ENCODE assay signal across 13 mouse cellular contexts in genomic region chr5:64599015-64599414, GRCm38 (mm10).
DNase-seq lines count a peak whose midpoint lies in the region; ATAC-seq and TF ChIP-seq lines count a peak whose summit lies in the region.
"Had no signal": no experiment of that assay in that cellular context is flagged by ENCODE, and none has a peak within 500 bp of the region (broad histone marks: within the 10 kb centered on the region; RNA-seq: fewer than 3 reads in every experiment).

No protein-coding gene starts in this region.

- peaks cover 20% of the 10 kb centered on the region for H3K4me1 ChIP-seq in heart, embryonic 15.5 days (replicated peaks)
- peaks cover 42% of the 10 kb centered on the region for H3K4me1 ChIP-seq in heart, embryonic 12.5 days (replicated peaks)
- H3K4me1 ChIP-seq in lung, embryonic 14.5 days (ENCODE audit: insufficient read depth), result peaks cover 22% of the 10 kb centered on the region
- H3K4me1 ChIP-seq in embryonic facial prominence, embryonic 12.5 days, result peaks cover 42% of the 10 kb centered on the region
- H3K4me1 ChIP-seq in hindbrain, embryonic 16.5 days (ENCODE audit: control insufficient read depth, insufficient read depth, low read depth, low read length), result no peaks in the 10 kb centered on the region

- no peak overlapping the region for H3K4me3 ChIP-seq in heart, embryonic 15.5 days
- H3K4me3 ChIP-seq in heart, embryonic 12.5 days, result no peak overlapping the region
- H3K4me3 ChIP-seq in lung, embryonic 14.5 days (ENCODE audit: low read depth, low read length), result no peak overlapping the region
- no peak overlapping the region for H3K4me3 ChIP-seq in embryonic facial prominence, embryonic 12.5 days
- H3K4me3 ChIP-seq in hindbrain, embryonic 16.5 days (ENCODE audit: low read length), result no peak overlapping the region
- H3K4me3 ChIP-seq: hindbrain, embryonic 13.5 days; limb, embryonic 15.5 days; stomach, embryonic 15.5 days had no signal

- no peak for DNase-seq in lung, embryonic 14.5 days
- DNase-seq in lung, adult 18-20 months, result no peak
- no peak for DNase-seq in right cerebral cortex, postnatal 36 days (ENCODE audit: low spot score in 2 of 2)
- DNase-seq: adrenal gland, postnatal 25 days; right cerebral cortex, postnatal 4 days had no signal

- TF ChIP-seq CTCF in lung, embryonic 14.5 days (IDR thresholded peaks at IDR 0.05; ENCODE audit: low read depth), result no peak

- no peak overlapping the region for H3K9ac ChIP-seq in heart, embryonic 15.5 days
- H3K9ac ChIP-seq in heart, embryonic 12.5 days, result no peak overlapping the region
- H3K9ac ChIP-seq in lung, embryonic 14.5 days, result no peak overlapping the region
- H3K9ac ChIP-seq in embryonic facial prominence, embryonic 12.5 days, result no peak overlapping the region
- H3K9ac ChIP-seq in hindbrain, embryonic 16.5 days (ENCODE audit: low read depth, low read length), result no peak overlapping the region
- H3K9ac ChIP-seq: hindbrain, embryonic 13.5 days; limb, embryonic 15.5 days; stomach, embryonic 15.5 days had no signal

- no peaks in the 10 kb centered on the region for H3K27me3 ChIP-seq in heart, embryonic 15.5 days
- no peaks in the 10 kb centered on the region for H3K27me3 ChIP-seq in heart, embryonic 12.5 days (replicated peaks)
- no peaks in the 10 kb centered on the region for H3K27me3 ChIP-seq in lung, embryonic 14.5 days (ENCODE audit: insufficient read depth, low read length)
- no peaks in the 10 kb centered on the region for H3K27me3 ChIP-seq in embryonic facial prominence, embryonic 12.5 days
- H3K27me3 ChIP-seq in hindbrain, embryonic 16.5 days (replicated peaks; ENCODE audit: control insufficient read depth, insufficient read depth, low read length), result no peaks in the 10 kb centered on the region
- H3K27me3 ChIP-seq: hindbrain, embryonic 13.5 days; limb, embryonic 15.5 days; stomach, embryonic 15.5 days had no signal

- H3K27ac ChIP-seq in heart, embryonic 15.5 days, result peak overlapping the region; percentile 57; the same call in 1 of the 2 replicates
- H3K27ac ChIP-seq in heart, embryonic 12.5 days (ENCODE audit: poor library complexity, severe bottlenecking), result no peak overlapping the region
- peak overlapping the region; percentile 76 for H3K27ac ChIP-seq in lung, embryonic 14.5 days (ENCODE audit: low read depth)
- 0 out of 2 replicates have a peak overlapping the region, but pooled peaks have one; percentile 86 for H3K27ac ChIP-seq in embryonic facial prominence, embryonic 12.5 days
- no peak overlapping the region for H3K27ac ChIP-seq in hindbrain, embryonic 16.5 days (ENCODE audit: low read depth, low read length)

- H3K9me3 ChIP-seq in heart, embryonic 15.5 days (replicated peaks), result no peaks in the 10 kb centered on the region
- H3K9me3 ChIP-seq in heart, embryonic 12.5 days (replicated peaks), result no peaks in the 10 kb centered on the region
- no peaks in the 10 kb centered on the region for H3K9me3 ChIP-seq in lung, embryonic 14.5 days (ENCODE audit: low read depth, low read length)
- no peaks in the 10 kb centered on the region for H3K9me3 ChIP-seq in embryonic facial prominence, embryonic 12.5 days
- H3K9me3 ChIP-seq in hindbrain, embryonic 16.5 days (ENCODE audit: control insufficient read depth, low read length), result no peaks in the 10 kb centered on the region
- H3K9me3 ChIP-seq: hindbrain, embryonic 13.5 days; limb, embryonic 15.5 days; stomach, embryonic 15.5 days had no signal

- no peak overlapping the region for H3K4me2 ChIP-seq in heart, embryonic 15.5 days
- no peak overlapping the region for H3K4me2 ChIP-seq in heart, embryonic 12.5 days
- no peak overlapping the region for H3K4me2 ChIP-seq in lung, embryonic 14.5 days
- no peak overlapping the region for H3K4me2 ChIP-seq in embryonic facial prominence, embryonic 12.5 days (replicated peaks)
- H3K4me2 ChIP-seq in hindbrain, embryonic 16.5 days (ENCODE audit: low read length), result no peak overlapping the region
- H3K4me2 ChIP-seq: hindbrain, embryonic 13.5 days had no signal

- no peaks in the 10 kb centered on the region for H3K36me3 ChIP-seq in heart, embryonic 15.5 days
- H3K36me3 ChIP-seq in heart, embryonic 12.5 days, result no peaks in the 10 kb centered on the region
- no peaks in the 10 kb centered on the region for H3K36me3 ChIP-seq in lung, embryonic 14.5 days (ENCODE audit: insufficient read depth)
- H3K36me3 ChIP-seq in embryonic facial prominence, embryonic 12.5 days, result no peaks in the 10 kb centered on the region
- no peaks in the 10 kb centered on the region for H3K36me3 ChIP-seq in hindbrain, embryonic 16.5 days (ENCODE audit: control insufficient read depth, insufficient read depth, low read length)
- H3K36me3 ChIP-seq: hindbrain, embryonic 13.5 days; limb, embryonic 15.5 days; stomach, embryonic 15.5 days had no signal

- 71% methylated on average over 3 of the region's 3 CpGs for WGBS in heart, embryonic 15.5 days
- WGBS in heart, embryonic 12.5 days, result 61% methylated on average over 3 of the region's 3 CpGs
- WGBS in lung, embryonic 14.5 days, result 50% methylated on average over 3 of the region's 3 CpGs
- WGBS in embryonic facial prominence, embryonic 12.5 days, result 62% methylated on average over 3 of the region's 3 CpGs
- whole genome bisulfite sequencing in hindbrain, embryonic 16.5 days, result 58% methylated on average over 3 of the region's 3 CpGs

- no peak for ATAC-seq in heart, embryonic 15.5 days (replicated peaks; ENCODE audit: insufficient number of reproducible peaks, insufficient read depth, low FRiP score, low read depth)
- no peak for ATAC-seq in heart, embryonic 12.5 days (ENCODE audit: insufficient number of reproducible peaks, low FRiP score)
- ATAC-seq in lung, embryonic 14.5 days (ENCODE audit: insufficient read depth), result no peak
- ATAC-seq in CD4-positive, CD25-positive, alpha-beta regulatory T cell, adult 4 months, result peak; percentile 13
- ATAC-seq in embryonic facial prominence, embryonic 12.5 days (ENCODE audit: insufficient number of reproducible peaks, insufficient read depth, low FRiP score, low TSS enrichment), result no peak
- ATAC-seq in hindbrain, embryonic 16.5 days, result no peak

Comparison
In these comparisons a context has a peak if more than half of its experiments do, and no peak if none do; other contexts are left out.
1. H3K27ac ChIP-seq: peak in heart, embryonic 15.5 days (single experiment), lung, embryonic 14.5 days (single experiment) and embryonic facial prominence, embryonic 12.5 days (single experiment); none in heart, embryonic 12.5 days (single experiment) and hindbrain, embryonic 16.5 days (single experiment).